Mouse (Mus musculus) inflammation-experienced regulatory T-cells, adult 6 months (primary cell): ENCODE data around the gene Zfp13. TPM values are rescaled to one million over a fixed set of nuclear protein-coding genes. Genes with fewer than 3 reads are reported as not detected.
"Not testable (repeated sequence)": the region's sequence is repeated elsewhere in the genome, so short reads cannot be mapped to it uniquely, and the experiment has no call there.

Experiments used
- ATAC-seq: one replicate; pipeline ENCODE4 v1.8.0; 2017
- polyA plus RNA-seq, 3 experiments: library from polyadenylated mRNA; unstranded; fragments of 100-300 nt; shearing (Covaris generic); gene quantifications; one replicate each; pipeline ENCODE4 v1.2.1; 2017

The Zfp13 gene
- polyA plus RNA-seq: under 1 TPM in 1 of 3 experiments, not detected in 2; 0.71 TPM

DNA sequence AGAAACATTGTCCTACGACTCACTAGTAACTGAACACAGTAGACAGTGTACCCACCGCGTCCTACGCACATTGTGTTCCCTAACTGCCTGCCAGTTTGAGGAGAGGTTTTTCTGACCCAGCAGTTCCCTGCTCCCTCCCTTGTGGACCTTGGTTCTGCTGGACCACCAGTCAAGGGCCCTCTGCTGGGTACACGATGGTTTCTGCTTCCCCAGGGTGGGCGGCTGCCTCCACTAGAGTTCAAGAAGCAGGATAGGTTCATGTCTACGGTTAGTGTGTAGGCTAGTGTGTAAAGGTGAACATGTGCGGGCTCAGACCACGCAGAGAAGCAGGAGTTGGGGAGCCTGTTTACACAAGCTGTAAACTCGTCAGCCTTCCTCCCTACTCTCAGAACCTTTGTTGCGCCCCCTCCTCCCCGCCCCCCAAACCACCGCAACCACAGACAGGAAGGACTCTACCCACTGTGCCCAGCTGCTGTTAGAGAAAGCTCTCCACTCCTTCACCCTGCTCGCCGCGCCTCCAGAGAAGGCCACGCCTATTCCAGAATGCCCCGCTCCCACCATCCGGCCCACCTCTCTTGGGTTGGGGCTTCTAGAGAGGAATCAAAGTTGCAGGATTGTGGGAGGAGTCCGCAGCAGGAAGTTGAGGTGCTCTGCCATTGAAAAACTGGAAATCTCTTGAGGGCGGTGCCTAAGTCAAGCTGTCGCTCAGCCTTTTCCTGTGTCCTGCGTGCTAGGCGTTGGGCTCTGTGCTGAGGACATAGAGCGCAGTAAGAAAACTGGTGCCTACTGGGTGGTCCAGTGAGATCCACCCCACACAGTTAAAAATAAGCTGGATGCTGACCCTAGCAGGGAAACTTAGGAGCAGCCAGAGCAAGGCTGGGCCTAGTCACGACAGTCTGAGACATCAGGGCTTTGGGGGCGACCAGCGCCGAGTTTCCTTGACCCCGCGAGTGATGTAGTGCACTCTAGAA is at the start of gene Zfp13:
Gene Zfp13 (minus strand): TSS at position 906 of the 971 bp plus-strand sequence.
- ATAC-seq: peak; percentile 95

DNA sequence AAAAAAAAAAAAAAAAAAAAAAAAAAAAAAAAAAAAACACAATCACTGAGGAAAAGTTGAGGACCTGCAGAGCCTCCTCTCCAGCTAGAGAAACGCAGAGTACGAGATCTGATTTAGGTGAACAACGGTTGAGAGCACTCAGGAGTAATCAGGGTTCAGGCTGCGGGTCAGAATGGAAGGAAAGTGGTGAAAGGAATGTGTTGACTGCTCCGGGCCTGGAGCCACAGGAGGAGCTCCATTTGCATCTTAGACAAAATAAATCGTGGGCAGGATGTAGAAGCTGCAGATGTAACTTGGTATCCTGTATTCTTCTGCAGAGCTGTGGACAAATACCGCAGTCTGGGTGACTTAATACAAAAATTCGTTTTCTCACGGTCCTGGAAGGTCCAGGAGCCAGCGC is 46.6 kb upstream of the Zfp13 start:
- no peak for ATAC-seq

DNA sequence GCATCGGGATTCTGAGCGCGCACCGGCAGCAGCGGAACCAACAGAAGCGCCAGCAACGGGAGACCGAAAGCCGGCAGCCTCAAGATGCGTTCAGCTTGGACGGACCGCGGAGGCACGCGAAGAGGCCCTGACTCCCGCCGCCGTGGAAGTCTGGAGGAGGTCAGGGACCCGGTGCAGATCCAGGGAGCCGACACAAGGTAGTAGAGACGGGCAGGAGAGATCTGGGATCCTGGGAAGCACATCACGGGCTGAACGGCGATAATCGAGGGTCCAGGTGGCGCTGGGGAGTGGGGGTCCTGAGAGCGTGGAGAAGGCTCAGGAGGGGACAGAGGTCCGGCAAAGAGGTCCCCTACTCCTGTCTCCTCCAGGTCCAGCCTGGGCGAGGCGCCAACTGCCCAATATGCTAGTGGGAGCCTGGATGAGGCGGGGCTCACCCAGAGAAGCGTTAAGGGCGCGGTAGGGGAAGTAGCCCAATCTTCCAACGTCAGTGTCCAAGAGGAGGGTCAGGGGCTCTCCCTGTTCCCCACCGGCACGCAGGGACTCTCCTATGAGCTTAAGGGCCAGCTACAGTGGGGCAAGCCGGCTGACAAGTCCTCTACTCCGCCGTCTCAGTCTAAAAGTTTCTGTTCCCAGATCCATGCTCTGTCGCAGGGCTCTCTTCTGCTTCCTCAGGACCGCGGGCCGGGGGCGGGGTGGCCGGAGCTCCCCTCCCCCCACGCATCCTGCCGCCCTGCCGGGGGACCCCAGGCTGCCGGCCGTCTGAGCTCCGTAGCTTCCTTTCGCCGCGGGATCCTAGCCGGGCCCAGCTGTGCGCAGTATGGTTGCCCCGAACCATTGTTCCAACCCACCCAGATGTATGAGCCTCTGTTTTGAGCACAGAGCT is 45.6 kb upstream of the Zfp13 start, which contains the start of gene Mmp25:
Gene Mmp25 (minus strand): TSS at position 665 of the 883 bp plus-strand sequence.
- no peak for ATAC-seq

DNA sequence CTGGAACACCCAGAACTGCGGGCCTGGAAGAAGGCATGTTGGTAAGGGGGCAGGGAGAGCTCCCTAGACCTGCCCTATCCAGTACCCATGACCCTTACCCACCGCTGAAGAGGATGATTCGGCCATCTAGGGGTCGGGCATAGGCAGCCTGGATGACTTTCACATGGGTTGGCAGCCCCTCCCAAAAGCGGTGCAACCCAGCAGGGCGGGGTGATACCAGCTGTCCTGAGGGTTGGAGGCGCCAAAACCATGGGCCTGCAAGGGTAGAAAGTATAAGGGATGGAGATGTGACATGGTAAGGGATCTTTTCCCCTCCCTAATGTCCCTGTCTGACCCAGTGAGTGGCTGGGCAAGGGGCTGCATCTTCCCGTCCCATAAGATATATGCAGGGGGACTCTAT is 32.0 kb upstream of the Zfp13 start:
- no peak for ATAC-seq

DNA sequence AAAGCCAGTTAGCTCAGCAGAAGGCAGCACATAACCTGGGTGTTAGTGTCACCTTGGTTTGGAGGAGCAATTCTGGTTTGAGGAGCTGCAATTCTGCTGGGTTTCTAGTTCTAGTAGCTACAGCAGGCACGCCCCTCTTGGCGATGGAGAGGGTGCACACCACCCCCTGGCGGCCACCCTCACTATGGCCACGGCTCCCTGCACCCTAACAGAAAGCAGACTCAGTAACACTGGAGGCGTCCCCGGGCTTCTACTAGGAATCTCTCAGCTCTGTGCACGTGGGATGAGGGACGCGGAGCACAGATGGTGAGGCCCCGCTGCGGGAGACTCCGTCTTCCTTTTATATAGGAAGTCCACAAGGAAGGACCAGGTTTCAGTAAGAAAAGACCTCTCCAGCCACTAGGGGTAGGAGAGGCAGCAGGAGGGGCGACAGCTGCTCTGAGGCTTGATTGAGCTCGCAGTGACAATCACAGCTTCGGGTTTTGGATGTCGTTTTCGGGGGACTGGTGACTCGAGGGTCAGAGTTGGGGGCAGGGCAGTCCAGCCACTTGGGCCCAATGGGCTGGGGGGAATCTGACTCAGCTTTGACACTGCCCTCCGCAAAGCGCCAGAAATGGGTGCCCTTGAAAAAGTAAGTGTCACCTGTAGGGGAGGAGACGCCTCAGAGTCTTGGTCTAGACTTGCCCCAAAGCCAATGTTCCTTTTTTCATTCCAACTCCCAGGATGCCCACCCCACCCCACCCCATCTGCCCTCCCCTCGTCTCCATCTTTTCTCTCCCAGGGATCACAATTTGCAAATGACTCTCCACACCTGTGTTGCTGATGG is 31.1 kb upstream of the Zfp13 start:
- ATAC-seq: peak; percentile 98

DNA sequence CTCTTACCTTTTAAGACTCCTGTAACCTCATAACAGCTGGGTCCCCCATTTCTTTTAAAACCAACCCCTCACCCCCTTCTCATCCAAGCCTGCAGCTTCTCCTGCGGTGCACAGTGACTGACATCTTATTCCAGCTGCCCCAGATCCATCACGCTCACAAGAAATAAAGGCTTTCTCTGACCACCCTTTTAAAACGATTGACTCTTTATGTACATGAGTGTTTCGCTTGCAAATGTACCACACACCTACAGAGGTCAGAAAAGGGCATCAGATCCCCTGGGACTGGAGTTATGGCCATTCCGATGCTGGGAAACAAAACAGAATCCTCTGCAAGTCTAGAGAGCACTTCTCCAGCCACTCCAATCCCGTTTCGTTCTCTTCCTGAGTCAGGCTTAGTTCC is 28.5 kb upstream of the Zfp13 start:
- no peak for ATAC-seq

DNA sequence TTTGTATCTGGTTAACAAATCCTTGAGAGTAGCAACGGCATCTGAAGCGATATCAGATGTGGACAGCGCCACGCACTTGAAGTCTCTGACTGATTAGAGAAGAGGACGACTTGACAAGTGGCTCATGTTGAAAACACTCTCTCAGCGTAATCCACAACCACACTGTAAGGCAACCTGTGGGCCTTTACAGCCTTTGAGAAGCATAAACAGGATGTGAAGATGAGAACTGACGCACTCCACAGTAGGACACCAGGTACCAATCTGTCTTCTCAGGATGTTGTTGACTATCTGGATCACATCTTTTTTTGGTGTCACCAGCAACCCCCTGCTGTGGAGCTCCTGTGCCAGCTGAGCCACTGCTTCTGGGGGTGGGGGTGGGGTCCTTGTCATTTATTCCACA is 21.1 kb upstream of the Zfp13 start:
- peak; percentile 94 for ATAC-seq

DNA sequence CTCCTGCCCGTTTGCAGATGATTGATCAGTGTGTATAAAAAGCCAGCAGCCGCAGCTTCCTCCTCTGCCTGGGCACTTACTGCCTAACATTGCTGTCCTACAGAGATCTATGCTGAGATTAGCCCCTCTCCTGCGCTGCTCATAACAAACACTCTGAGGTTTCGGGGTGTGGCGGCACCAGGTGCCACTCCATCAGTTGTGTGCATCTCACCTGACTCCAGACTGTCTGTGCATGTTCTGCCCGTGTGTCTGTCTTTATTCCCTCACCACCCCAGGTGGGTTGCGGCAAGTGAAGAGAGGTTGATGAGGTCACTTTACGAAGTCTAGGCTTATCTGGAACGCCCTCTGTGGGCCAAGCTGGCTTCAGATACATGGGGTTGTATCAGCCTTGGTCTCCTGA is 17.8 kb upstream of the Zfp13 start:
- peak; percentile 53 for ATAC-seq

DNA sequence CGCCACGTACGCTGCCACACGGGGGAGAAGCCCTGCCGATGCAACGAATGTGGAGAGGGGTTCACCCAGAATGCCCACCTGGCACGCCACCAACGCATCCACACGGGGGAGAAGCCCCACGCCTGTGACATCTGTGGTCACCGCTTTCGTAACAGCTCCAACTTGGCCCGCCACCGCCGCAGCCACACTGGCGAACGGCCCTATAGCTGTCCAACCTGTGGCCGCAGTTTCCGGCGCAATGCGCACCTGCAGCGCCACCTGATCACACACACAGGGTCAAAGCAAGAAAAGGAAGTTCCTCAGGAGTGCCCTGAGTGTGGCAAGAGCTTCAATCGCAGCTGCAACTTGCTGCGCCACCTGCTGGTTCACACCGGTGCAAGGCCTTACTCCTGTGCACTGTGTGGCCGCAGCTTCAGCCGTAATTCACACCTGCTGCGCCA is 11.1 kb upstream of the Zfp13 start:
- ATAC-seq: peak; percentile 96

DNA sequence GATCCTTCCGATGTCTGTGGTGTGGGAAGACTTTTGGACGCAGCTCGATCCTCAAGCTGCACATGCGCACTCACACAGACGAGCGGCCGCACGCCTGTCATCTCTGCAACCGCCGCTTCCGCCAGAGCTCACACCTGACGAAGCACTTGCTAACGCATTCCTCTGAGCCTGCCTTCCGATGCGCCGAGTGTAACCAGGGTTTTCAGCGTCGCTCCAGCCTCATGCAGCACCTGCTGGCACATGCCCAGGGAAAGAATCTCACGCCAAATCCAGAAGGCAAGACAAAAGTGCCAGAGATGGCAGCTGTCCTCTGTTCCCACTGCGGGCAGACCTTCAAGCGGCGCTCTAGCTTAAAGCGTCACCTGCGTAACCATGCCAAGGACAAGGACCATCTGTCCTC is 10.3 kb upstream of the Zfp13 start:
- no peak for ATAC-seq

DNA sequence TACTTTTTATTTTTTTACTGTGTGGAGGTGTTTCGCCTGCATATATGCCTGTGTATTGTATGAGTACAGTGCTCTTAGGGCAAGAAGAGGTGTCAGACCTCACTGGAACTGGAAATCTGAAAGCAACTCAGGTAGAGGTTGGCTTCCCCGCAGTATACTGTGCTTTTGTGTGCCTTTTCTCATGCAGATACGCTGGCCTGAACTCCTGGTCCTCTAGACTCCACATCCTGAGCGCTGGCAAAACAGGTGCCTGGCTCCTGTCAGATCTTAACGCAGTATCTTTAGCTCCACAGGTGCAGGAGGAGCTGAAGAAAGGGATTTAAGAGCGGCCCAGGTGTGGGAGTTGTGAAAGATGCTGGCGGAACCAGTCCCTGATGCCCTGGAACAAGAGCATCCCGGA is 5.9 kb upstream of the Zfp13 start:
- ATAC-seq: no peak

DNA sequence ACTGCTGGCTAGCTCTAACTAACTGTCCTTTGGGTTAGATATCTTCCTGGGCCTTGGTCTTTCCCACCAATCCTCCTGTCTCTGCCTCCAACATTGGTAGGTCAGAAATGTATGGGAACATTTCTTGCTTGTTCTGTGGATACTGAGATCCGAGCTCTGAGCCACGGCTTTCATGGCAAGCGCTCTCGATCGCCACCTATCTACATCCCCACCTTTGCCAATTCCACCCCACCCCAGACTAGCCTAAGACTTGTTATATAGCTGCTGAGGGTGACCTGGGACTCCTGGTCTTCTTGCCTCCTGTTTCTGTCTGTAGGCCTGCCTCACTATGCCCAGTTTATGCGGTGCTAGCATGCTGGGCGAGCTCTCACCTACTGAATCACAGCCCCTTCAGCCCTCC is 5.1 kb upstream of the Zfp13 start:
- no peak for ATAC-seq

DNA sequence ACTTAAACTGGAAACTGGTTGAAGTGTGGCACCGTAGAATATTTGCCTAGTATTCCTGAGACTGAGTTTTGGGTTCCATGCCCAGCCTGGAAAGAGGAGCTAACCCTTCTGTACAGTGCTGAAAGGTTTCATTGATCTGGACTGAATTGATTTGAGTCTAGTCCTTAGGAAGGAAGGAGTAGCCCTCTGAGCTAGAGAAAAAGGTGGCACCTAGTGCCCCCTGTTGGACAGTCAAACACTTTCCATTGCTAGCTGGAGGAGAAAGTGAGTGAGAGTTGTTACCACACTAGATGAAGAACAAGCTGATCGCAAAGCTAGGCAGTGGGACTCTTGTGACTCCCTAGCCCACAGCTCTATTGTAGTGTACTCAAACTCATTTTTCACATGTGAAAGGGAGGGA is 4.3 kb upstream of the Zfp13 start:
- ATAC-seq: no peak

DNA sequence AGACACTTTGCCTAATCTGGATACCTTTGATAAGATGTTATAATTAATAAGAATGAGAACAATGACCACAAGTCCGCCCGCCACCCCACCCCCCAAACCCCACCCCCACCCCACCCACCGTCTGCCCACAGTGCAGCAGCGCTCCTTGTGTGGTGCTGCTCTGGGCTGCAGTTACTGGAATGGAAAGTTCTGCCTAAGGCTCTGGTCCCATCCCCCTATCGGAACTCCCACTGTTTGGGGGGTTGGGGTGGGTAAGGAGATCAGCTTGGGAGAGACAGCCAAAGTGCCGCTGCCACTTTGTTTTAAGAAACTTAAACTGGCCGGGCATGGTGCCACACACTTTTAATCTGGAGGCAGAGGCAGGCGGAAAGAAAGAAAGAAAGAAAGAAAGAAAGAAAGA is 3.8 kb upstream of the Zfp13 start:
- ATAC-seq: no peak

DNA sequence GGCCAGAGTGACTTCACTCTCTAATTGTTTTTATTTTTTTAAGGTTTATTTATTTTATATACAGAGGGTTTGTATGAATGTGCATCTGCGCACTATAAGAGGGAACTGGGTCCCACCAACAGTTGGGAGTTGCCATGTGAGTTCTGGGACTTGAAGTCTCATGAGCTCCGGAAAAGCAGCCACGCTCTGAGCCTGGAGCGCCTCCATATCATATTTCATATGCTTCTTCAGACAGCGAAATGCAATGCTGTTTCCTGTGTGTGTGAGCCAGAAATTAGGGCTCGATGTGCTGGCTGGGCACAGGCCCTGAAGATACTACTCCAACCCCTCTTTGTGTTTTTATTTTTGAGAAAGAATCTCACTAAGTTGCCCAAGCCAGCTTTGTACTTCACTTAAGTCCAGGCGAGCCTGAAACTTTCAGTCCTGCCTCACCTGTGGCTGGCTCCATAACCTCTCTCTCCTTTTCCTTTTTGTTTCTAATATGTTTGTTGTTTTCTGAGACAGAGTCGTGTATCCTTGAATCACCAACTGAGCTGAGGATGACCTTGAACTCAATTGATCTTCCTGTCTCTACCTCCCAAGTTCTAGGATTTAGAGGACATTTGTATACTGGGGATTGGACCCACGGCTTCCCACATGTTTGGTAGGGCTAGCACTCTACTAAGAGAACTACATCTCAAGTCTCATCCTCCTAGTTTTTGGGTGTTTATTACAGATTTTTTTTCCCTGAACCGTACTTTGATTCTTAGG is 2.7 kb upstream of the Zfp13 start:
- no peak for ATAC-seq

DNA sequence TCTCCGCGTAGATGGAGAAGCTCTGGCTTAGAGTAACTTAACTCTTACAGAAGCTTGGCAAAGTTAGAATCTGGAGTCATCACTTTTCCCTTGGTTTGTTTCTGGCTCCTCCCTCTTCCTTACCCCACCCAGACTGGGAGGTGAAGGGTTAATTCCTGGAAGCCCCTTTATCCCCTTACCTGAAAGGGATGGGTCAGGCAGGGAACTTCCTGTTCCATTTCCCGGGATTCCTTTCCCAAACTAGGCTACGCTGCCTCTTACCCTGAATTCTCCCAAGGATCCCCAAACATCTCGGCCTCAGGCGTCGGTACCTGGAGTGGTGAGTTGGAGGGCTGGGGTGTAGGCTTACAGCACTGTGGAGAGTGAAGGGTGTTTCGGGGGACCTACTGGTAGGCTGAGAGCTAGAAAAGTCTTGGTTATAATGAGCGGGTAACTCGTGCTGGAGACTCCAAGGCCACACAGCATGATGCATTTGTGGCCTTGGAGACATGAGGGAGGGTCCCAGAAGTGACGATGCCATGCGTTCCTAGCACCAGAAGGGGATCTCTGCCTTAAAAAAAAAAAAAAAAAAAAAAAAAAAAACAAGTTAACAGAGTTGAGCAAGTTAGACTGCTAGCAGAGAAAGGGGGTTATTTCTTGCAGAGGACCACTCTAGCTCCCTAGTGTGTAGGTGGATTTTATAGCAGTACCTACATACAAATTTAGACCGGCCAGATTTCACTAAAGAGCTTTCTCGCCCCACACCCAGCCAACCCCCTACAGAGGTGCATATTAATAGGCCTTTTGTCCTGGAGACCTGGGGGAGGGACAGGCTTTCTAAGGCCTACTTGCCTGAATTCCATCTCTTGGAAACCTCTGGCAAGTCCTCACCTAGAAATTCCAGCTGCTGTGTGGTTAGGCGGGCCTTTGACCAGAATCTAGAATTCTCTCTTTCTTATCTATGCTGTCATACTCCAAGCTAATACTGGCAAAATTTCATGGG is 1.6 kb upstream of the Zfp13 start, which contains the start of gene Zscan10:
Gene Zscan10 (plus strand): TSS at position 216 of the 982 bp plus-strand sequence.
- no peak for ATAC-seq

DNA sequence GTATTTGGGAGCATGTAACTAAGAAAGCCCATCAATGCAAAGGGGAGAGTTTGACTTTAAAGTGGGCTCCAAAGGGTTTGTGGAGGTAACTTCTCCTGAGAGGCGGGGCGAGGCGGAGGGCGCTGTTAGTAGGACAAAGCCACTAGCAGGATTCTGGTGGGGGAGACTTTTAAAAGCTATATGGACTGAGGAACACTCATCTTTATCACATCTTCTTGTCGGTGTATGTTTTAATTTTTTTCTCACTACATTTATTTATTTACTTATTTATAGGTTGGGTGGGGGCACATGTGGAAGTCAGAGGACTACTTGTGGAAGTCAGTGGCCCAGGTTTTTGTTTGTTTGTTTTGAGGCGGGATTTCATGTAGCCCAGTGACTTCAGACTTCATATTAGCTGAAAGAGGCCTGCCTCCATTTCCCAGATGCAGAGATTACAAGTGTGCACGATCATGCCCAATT is 347 bp upstream of the Zfp13 start:
- ATAC-seq: no peak

DNA sequence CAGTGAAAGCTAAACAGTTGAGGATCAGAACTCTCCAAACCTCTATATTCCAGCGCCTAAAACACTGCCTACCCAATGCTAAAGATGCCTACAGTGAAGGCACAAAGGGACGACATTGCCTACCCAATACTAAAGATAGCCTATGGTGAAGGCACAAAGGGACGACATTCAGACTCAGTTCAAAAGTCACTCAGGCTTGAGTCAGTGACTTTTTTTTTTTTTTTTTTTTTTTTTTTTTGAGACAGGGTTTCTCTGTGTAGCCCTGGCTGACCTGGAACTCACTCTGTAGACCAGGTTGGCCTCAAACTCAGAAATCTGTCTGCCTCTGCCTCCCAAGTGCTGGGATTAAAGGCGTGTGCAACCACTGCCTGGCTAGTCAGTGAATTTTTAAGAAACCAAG is 4.1 kb downstream of the Zfp13 start:
- ATAC-seq: not testable (repeated sequence)

DNA sequence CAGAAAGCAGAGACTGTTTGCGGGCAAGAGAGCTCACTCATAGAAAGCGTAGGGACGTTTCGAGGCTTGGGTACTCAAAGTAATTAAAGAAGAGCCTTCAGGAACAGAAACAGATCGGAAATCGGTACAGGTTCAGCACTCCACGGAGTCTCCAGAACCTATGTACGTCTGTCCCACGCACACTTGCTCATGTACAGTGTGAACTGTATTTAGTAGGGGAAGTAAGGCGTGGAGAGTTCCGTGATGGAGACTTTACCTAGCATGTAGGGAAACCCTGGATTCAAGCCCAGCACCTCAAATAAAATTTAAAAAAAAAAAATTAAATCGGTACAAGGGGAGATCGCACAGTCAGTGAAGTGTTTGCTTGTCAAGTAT is 6.4 kb downstream of the Zfp13 start:
- peak; percentile 28 for ATAC-seq
